Mouse (Mus musculus): ENCODE measurements around the gene Disp2.

The Disp2 gene

DNA sequence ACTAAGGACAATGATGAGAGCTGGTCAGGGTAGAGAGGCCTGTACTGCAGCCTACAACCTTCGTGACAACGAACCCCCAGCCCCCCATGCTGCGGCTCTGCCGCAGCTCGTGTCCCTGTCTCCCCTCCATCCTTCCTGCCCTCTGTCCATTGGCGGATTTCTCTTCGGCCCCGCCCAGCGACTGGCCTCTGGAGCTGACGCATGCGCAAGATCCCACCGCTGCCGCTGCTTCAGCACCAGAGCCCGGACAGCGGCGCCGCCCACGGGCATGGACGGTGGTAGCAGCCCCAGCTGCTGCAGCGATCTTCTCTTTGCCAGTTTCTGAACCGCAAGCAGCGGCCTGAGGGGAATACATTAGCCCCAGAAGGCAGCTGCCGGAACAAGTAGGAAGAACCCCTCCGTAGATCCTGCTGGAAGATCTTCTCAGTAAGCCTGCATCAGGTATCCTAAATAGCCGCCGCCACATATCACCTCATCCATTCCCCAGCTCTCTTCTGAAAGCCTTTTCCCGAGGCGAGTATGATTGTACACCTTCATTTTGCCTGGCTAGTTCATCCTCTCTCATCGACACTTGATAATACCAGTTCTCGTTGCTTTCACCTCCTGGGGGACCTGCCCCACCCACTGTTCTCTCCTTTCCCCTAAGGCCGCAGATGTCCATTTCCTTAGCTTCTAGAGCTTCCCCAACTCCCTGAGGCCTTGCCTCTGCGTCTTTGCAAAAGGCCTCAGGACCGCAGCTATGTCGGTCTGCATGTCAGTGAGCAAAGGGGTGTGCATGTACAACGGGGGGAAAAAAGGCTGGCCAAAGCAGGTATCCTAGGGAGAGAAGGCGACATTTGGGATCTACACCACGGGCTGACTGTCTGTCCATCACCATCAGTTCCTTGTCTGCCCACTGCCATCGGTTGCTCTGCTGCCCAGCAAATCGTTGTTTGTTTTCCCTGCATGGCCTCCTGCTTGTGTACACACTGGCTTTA is at the start of gene Disp2:
Gene Disp2, plus strand, starts transcription at position 216 of the 977 bp plus-strand sequence.
- peak; percentile 95 for DNase-seq (ENCODE audit: low spot score)

DNA sequence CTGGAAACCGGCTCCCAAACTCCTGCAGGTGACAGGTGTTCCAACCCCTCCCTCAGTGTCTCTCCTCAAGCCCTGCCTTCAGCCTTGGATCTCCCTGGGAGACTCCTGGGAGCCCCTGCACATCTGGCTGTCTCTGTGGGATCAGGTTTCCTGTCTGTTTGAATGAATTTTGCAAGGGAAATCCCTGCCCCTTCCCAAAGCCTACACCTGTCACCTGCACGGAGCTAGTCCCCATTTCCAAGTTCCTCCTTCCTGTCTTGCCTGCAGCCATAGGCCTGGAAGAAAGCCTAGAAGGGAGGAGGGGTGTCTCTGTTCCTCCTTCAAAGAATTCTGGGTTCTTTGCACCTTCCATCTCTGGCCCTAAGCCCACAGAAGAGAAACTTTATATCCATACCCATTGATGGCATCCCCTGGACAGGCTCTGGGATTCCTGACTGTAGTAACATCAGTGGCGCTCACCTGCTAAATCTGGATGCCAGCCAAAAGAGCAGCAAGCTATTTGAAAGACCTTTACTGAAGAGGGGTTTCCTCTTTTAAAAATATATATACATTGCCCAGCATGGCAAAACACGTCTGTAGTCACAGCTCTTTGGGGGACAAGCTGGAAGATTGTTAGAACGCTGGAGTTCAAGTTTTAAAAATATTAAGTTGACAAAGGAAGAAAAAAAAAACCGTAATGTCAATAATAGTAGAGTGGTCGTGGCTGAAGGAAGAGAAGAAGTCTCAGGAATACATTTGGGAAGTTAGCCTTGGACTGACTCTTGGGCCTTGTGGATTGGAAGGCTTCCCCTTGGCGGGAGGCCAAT is 49.5 kb upstream of the Disp2 start:
- DNase-seq (ENCODE audit: low spot score), result no peak

DNA sequence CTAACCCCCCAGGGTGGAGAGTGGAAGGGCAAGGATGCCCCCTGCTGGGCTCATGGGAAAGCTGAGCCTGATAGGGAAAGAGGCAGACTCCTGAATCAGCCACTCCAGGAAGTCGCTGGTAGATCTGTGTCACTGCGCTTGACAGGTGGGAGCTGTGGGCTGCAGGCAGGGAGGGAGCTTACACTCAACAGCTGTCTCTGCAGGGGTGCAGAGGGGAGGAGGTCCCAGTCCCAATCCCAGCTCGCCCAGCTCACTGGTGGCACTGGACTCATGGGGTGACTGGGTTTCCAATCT is 49.0 kb upstream of the Disp2 start:
- DNase-seq (ENCODE audit: low spot score), result peak; percentile 77

DNA sequence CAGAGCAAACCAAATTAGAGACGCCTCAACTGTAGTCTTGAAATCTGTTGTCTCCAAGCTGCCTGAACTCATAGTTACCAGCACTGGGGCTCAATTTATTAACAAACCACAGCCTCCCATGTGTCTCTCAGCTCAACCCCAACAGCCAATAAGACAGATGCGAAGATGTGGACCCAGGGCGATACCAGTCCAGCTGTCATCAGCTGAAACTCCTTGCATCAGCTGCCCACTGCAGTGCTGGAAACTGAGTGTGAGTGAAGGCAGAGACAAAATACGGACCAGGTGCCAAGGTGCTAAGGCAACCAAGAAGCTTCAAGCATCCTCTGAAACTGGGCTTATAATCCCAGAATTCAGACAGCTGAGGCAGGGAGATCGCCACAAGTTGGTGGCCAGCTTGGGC is 47.5 kb upstream of the Disp2 start:
- DNase-seq (ENCODE audit: low spot score), result no peak

DNA sequence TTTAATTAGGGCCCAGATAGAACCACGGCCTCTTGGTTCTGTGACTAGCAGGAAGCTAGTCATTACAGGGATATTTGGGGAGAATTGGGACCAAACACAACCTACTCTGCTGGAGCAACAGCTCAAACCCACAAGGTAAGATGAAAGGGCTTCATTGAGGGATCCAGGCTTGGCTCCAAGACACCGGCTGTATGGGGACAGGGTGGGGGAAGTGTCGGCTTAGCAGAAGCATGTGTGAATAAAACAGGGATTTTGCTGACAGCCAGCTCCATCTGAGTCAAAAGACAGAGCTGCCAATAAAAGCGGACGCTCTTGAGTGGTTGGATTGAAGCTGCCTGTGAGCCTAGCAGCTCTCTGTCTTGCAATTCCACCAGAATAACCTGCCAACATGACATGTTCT is 46.2 kb upstream of the Disp2 start:
- no peak for DNase-seq (ENCODE audit: low spot score)

DNA sequence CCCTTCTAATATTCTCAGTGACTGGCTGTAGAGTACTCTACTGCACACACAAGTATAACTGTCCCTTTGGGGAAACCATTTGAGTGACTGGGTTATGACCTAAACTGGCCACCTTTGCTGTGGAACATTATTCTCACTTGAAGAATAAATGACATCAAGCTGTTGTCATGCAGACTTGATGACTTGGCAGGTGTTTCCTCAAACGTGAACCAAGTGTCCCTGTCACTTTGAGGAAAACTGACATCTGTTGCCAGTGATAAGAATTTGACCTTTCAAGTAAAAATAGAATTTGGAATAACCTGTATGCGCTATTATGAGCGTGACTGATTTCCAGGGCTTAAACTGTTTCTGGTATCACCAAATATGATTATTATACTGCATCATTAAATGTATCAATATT is 39.2 kb upstream of the Disp2 start:
- no peak for DNase-seq (ENCODE audit: low spot score)

DNA sequence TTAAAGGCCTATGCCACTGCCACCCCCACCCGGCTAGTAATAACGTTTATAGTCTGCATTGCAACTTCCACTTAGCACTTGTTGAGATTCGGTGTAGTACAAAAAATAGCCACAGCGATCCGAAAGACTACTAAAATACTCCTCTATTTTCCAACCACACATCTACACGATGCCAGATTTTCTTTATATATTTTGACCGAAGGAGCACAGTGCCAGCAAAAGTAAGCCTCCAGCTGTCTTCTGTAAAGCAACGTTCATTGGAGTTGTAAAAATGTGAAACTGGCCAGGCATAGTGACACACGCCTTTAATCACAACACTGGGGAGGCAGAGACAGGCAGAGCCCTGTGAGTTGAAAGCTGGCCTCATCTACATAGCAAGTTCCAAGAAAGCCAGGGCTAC is 38.3 kb upstream of the Disp2 start:
- DNase-seq (ENCODE audit: low spot score), result no peak

DNA sequence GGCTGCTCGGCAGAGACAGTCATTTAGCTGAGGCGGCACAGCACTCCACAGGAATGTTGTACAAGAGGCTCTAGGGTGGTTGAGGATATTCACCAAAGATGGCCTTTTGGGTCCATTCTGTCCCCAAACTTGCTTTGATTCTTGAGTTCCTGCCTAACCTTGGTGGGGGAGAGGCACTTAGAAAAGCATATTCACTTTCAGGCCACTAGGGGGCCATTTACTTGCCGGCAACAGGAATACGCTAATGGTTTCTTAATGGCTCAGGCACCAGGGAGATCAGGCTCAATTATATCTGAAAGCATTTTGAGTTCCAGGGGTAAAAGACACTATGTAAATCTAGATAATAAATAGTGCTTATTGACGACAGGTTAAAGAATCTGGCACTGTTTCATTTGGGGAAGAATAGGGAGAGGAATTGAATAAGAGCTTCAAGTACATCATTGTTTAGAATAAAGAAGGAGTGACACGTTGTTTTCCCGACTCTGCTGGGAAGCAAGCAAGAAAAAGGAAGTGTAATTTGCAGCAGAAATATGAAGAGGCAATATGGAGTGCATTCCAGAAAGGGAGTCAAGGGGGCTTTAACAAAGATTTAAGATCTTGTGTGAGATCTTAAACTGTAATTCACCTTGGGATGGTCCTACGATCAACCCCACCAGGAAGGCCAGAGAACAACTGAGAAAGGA is 36.1 kb upstream of the Disp2 start:
- DNase-seq (ENCODE audit: low spot score), result peak; percentile 76

DNA sequence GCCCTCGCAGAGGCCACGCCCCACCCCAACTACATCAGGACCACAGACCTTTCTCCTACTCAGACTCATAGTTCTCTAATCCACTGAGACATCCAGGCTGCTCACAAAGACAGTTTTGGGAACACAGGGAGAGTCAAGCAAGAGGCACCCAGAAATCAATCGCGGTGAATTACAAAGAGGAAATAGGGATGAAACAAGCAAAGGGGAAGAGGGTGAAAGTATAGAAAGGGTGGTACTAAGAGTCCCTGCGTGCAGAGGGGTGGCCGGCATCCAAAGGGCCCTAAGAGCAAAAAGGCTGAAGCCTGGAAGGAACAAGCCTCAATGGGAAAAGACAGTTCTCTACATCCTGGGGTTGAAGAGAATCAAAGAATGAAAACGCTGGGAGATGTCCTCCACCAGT is 34.9 kb upstream of the Disp2 start:
- DNase-seq (ENCODE audit: low spot score), result no peak

DNA sequence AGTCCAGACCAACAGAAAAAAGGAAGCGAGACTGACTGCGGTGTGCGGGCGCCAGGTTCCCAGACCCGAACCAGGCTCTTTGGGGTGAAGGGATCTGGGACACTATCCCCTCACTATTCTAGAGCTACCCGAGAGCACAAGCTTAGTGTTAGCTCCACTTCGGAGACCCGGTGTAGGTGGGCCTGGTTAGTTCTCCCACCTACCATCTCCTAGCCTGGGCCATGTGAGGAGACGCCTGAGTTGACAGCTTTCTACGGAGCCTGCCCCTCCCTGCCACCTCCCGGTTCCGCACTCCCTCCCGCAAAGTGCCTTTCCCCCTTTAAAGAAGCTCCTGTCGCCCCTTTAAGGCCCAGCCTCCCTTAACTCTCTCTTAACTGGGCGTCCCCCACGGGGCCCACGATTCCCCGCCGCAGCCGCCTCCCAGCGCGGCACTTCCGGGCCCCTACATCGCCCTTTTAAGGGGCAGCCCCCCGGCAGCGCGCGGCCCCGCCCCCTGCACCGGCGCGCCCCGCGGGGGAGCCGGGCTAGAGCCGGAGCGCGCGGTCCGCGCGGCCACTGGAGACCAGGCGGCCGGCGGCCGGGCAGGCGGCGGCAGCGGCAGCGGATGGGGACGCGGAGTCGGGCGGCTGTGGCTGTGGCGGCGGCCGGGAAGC is 34.2 kb upstream of the Disp2 start, which contains the start of gene Inafm2:
Gene Inafm2, plus strand, starts transcription at position 527 of the 653 bp plus-strand sequence.
- peak; percentile 94 for DNase-seq (ENCODE audit: low spot score)

DNA sequence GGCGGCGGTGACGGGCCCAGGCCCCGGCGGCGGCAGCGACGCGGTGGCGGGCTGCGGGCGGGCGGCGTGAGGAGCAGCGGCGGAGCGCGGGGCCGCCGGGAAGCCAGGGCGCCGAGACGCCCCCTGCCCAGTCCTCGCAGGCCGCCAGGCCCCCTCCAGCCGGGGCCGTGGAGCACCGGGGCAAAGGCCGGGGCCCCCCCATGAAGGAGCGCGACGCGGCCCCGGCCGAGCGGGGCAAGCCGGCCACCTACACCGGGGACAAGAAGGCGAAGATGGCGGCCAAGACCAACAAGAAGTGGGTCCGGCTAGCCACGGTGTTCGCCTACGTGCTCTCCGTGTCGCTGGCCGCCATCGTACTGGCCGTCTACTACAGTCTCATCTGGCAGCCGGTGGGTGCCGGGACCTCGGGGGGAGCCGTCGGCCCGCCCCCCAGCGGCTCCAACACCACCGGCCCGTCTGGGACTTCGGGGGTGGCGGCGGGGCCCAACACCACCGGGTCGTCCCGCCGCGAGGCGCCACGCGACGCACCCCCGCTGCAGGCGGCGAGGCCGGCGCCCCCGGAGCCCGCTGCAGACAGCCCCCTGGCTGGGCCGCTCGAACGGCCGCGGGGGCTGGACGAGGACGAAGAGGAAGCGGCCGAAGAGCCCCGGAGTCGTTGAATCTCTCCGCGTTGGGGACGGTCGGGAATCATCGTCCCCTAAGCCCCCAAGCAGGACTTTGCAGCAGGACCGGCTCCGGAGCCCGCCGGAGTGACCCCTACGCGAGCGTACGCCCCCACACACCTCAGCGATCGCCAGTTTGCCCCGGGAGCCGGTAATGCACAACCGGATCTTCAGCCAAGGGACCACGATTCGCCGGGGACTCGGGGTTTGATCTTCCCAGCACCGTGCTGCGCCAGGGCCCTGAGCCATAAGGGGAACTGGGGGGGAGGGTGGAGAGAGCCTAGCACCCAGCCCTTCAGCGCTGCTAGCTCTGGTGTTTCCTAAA is 33.3 kb upstream of the Disp2 start:
- DNase-seq (ENCODE audit: low spot score), result no peak

DNA sequence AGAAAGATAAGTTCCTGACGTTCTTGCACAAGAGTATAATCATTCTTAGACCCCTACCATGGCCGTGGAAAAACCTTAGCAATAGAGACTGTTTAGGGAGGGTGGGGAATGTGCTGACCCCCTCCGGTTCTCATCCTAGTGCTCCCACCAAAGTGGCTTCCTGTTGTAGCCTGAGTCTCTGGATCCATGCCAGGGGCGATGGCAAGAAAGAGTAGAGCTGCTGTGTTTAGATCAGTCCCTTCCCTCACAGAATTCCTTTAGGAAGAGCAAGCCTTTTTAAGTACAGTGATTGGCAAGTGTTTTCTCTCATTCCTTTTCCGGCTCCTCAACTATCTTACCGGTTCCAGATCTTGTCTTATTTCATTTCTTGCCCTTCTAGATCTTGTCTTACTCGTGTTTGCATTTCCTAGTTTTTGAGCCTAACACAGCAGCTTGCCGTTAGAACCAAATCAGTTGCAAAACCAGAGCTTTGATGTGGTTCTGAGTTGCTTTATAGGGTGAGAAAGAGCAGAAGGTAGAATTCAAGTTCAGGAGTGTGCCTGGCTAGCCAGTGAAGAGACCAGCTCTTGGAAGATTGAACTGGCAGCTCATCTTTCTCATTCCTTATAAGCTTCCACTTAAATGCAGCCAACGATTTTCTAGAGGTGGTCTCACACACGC is 32.1 kb upstream of the Disp2 start:
- peak; percentile 50 for DNase-seq (ENCODE audit: low spot score)

DNA sequence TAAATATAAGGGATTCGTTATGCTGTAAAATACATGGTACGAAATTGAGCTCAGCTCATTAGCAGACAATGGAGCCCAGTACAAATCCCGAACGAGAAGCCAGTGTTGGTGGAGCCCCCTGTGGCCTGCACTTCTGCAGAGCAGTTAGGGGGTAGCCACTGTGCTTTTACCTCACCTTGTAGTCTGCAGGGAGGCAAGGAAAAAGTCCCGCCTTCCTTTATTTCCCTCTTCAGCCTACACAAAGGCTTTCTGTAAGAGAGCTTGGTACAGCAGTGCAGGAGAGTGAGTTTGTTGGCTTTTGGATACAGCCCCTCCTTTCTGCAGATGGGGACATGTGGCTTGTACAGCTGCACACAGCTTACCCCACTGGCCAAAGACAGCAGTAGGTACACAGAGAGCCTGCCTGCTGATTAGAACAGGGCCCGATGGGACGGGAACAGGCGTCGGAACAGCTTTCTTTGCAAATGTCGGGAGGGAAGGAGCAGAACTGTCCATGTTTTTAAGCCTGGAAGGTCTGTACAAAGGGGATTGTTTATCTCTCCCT is 30.1 kb upstream of the Disp2 start:
- no peak for DNase-seq (ENCODE audit: low spot score)

DNA sequence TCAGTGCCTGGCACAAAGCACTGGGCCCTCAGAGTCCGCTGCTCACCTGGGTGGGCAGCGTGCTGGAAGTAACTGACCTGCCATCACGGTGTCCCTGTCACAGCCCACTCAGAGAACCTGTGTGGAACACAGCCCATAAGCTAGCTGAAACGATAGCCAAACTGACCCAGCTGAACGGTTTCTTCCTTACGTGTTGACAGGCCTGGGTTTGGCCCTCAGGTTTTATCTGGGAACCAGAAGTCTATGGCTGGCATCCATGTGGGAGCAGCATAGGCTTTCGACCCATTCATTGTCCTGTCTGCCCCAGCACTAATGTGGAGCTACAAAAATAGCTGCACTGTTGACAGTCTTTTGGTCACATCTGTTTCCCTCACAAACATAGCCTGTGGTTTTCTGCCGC is 29.0 kb upstream of the Disp2 start:
- no peak for DNase-seq (ENCODE audit: low spot score)

DNA sequence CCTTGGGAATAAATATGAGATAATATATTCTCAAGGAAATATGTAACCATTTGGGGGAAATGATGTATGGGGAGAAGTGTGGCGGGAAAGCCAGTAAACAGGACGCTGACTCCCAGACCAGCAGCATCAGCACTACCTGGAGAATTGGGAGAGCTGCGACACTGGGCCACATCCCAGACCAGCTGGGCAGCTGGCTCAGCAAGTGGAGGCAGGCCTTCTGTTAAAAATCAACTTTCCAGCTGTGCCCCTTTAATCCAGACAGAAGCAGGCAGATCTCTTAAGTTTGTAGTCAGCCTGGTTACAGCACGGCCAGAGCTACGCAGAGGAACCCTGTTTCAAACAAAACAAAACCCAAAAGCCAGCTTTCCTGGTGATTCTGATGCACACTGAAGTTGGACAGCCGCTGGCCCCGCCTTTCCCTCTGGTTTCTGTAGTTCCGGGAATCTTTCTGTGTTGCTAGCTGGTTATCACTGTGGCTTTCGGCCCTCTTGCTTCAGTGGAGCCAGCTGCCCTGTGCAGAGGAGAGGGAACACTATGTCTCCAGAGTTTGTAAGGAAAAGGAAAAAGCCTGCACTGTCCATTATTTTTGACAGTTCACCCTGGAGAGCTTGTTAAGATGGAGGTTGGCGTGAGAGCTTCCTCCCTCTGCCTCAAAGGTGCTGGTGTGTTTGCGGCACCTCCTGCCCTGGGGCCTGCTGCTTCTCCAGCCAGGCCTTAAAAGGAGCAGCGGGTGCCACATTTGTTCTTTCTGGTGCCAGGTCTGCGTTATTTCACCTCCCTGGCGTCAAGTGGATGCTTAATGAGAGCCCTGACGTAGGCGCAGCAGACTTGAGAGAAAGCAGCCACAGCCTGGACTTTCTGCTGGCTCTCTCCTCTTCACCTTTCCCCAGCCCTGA is 27.4 kb upstream of the Disp2 start:
- peak; percentile 53 for DNase-seq (ENCODE audit: low spot score)

DNA sequence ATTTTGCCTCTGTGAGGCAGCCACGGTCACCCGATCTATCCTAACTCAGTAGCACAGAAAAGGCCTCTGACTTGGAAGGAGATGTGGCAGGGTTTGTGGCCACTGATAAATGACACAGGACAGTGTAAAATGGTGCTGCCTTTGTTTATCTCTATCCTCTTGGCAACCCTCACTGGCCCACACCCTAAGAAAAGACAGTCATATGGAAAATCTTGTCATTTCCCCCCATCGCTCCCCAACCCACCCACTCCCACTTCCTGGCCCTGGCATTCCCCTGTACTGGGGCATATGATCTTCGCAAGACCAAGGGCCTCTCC is 26.8 kb upstream of the Disp2 start:
- DNase-seq (ENCODE audit: low spot score), result no peak

DNA sequence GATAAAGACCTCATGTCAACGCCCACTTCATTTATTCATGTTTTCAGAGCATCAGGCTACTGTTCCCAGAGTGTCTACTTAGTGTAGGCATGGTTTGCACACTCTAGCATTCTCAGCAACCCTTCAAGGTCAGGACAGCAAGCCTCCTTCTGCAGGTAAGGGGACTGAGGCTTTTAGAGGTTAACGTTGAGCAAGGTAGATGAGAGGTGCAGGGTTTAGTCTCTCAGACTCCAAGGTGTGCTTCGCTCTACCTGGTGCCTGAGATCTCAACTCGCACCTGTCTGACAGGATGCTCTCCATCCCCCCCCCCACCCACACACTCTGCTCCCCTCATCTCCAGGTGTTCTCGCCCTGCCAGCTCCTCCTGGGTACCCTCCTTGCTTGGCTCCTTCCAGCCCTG is 25.4 kb upstream of the Disp2 start:
- no peak for DNase-seq (ENCODE audit: low spot score)

DNA sequence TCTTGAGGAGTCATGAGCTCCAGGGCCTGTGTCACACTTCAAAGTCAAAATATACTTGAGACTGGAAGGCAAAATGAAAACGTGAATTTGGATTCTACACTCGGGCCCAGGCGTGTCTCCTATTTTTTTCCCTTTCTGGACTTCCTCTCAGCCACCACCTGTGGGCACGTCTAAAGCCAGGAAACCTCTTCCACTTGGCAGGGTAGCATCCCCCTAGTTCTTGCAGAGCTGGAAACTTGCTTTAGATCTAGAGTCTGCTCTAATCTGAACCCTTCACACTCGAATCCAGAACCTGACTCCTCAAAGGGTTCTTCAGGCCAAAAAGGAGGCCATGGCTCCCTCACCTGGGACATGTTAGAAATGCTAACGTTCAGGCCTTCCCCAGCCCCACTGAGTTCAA is 24.1 kb upstream of the Disp2 start:
- no peak for DNase-seq (ENCODE audit: low spot score)

DNA sequence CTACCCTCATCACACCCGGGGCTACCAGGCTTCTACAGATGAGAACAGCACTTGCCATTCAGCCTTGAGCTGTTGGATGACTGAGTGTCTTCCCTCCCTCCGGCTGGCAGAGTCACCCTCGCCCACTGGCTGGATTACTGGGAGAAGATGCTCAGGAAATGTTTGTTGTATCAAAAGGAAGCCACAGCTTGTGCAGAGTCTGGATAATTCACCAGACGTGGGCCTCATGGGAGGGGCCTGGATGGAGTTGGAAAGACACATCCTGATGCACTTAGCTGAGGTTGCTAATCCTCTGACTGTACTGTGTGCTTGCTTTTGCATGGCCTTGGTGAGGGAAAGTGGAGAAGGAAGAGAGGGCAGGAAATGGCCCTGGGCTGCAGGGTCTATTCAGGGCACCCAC is 23.4 kb upstream of the Disp2 start:
- peak; percentile 39 for DNase-seq (ENCODE audit: low spot score)
